Mouse (Mus musculus) thymus, postnatal 10 days (tissue): ENCODE results near the gene Cpb1.

ENCODE experiments used
- DNase-seq, 2 experiments: peaks; one replicate each; pipeline ENCODE4 v3.0.0; 2021; ENCODE audit warnings: low spot score in 2 of 2

The Cpb1 gene

DNA sequence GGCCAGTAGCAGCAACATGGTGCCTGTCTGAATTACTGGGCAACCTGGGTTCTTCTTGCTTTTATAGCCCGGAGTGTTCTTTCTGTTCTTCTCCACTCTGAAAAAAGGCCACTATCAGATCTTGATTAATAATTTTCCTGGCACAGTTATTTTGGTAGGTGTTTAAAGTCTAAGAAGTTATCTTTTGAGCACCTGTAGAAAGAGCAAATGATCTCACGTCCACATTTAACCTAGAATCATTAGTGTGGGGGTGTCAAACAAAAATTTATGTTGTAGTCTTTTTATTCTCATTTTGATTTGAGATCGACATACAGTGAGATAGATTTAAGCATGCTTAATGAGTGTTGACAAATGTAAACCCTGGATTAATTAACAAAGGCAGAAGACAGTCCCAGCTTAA, at the start of gene Cpb1:
Gene Cpb1, minus strand, starts transcription at position 101 of the 400 bp plus-strand sequence.
- no peak for DNase-seq

DNA sequence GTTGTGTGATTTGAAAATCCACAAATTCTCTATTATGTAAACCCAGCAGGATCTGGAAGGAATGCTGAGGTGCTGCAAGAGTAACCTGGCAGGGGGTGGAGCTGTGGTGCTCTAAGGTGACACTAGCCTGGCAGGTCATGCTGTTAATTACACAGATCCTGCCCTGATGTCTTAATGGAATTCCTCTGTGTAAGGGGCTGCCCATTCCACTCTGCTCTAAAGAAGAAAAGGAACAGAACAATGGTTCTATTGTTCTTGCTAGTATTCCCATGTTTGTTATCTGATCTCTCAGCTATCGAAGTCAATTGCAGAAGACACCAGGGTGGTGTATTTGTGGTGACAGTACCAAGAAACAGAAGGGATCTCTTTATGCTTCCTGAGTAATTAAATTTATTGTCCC, 41.7 kb upstream of the Cpb1 start:
- DNase-seq, result no peak

DNA sequence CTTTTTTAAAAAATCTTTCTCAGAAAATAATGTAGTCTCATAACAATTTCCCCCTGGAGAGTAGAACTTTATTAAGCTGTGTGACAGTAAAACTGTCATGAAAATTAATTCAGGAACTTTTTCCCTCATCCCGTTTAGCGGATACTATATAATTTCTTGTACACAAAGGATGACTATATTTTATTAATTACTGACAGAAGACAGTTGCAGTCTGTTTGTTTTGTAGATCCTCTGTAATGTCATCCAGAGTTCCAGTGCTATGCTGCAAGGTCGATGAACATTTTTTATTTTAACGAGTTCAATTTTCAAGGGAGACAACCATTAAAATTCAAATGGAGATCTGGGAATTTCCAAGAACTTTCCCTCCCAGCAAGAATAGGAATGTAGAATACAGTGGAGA, 33.6 kb upstream of the Cpb1 start:
- DNase-seq, result no peak

DNA sequence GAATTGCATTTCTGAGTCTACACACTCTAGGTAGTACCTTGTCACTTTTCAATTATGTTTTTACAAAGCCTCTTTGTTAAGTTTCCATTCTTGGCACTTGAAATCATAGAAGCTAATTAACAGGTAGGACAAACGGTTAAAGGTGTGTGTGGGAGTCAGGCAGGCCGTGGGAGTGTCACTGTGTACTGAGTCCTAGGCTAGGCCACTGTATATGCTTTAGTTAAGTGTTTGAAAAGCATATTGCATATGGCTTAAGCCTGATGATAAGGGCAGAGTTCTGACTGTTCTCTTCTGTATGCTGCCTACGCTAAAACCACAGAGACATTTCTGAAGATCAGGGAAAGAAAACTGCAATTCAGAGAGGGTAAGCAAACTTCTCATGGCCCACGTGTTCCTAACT, 31.7 kb upstream of the Cpb1 start:
- DNase-seq, result no peak

DNA sequence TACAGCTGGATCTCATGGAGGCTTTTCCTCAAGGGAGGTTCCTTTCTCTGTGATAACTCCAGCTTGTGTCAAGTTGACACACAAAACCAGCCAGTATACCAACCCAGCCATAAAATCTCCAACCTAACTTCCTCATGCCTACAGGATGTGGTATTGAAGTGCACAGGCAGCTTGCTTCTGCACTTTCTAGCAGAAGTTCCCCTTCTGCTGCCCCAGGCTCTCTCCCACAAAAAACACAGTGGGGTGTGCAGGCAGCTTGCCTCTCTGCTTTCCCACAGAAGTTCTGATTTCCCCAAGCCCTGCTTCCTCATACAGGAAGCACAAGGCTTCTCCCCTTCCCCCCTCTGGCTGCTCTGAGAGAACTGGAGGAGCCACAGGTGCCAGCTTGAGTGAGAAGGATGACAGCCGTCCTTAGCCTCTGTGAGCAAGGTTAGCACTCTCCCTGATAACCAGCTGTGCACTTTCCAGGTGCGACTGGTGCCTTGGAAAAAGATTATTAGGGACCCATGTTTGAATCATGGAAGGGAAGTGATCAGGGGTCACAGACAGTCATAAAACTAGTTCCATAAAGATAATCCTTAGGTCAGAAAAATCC, 29.3 kb upstream of the Cpb1 start:
- peak; percentile 3 to 4 for DNase-seq

DNA sequence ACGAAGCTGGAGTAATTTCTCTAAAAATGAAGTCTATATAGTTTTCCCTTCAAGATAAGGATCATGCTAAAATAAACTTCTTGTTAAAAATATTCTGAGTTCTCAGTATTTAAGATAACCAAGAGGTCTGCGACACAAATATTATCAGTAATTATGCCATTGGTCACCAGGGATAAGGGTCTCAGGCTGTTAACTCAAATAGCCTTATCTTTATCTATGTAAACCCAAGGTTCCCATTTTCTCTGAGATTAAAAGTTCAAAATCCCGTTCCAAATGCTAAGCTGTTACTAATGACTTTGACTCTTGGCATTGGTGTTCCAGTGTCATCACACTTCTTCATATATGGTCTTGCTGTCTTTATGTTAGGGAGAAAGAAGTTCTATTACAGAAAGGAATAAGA, 20.0 kb upstream of the Cpb1 start:
- no peak for DNase-seq

DNA sequence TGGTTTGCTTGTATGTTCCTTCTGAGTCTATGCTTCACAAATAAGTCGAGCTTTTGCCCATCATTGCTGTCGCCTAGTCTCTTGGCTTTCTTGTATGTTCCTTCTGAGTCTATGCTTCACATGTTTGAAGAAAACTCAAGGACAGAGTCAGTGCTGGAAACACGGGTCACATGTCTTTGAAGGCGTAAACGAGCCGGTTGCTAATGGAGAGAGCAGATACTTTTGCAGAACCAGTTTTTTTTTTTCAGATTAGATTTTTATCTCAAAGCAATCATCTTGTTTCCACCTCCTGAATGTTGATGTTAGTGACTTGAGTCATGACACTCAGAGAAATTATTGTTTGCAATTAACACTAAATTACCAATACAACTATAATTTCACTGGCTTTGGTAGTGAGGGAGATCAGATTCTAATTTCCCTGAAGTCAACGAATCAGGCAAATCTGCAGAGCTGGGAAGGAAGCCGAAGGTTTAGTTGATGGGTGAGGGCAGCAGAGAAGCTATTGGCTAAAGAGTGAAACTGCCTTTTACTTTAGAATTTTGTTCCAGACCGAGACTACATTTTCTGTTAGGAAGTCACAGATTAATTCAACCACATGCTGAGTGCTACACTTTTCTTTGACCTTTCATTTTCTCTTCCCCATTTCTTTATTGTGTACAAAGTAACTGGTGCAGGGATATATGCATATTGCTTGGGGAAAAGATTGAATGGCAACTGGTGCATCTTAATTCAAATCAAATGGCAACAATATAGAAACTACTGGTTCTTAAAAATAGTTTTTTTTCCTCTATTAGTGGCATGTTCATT, 19.2 kb upstream of the Cpb1 start:
- DNase-seq, result no peak

DNA sequence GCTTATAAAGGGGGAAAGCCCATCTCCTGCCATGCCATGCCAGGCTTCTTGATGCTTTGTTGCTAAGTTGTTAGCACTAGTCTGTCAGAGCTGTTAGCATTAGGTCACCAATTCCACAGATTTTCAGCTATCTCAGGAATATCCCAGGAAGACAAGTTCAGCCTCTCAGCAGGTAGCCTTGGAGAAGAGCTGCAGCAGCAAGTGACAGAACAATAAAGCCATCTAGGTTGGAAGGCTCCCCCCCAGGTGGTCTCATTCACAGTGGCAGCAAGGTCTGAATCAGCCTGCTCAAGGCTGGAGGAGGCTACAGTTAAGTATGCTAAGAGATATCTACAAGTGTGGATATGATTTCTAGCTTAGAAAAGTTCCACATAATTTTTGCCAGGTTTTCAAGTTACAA, 15.8 kb upstream of the Cpb1 start:
- DNase-seq, result no peak

DNA sequence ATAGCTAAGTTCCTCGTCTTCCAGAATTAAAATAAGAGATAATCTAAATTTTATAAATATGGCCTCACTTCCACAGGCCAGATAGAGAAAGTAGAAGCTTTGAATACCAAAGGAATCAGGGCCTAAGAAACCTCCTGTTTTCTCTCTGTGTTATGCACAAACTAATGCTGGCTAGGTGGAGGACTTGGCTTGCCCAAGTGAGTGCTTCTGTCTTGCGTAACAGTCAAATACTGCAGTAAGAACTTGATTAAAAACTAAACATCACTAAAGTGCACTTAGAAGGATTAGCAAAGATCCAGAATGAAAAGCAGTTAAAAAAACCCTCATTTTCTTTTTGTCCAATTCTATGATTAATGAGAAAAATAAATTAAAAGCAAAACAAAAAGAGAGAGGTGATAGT, 13.2 kb upstream of the Cpb1 start:
- no peak for DNase-seq

DNA sequence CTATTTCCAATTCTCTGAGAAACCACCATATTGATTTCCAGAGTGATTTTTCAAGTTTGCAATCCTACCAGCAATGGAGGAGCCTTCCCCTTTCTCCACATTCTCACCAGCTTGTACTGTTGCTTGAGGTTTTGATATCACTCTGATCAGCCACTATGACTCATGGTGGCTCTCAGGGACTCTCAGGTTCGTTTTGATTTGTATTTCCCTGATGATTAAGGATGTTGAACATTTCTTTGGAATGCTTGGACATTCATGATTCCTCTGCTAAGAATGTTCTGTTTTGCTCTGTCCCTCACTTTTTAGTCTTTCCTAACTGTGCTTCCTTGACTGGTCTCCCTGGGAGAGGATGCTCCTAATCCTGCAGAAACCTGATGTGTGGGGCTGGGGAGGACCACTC, 6.3 kb upstream of the Cpb1 start:
- DNase-seq, result no peak

DNA sequence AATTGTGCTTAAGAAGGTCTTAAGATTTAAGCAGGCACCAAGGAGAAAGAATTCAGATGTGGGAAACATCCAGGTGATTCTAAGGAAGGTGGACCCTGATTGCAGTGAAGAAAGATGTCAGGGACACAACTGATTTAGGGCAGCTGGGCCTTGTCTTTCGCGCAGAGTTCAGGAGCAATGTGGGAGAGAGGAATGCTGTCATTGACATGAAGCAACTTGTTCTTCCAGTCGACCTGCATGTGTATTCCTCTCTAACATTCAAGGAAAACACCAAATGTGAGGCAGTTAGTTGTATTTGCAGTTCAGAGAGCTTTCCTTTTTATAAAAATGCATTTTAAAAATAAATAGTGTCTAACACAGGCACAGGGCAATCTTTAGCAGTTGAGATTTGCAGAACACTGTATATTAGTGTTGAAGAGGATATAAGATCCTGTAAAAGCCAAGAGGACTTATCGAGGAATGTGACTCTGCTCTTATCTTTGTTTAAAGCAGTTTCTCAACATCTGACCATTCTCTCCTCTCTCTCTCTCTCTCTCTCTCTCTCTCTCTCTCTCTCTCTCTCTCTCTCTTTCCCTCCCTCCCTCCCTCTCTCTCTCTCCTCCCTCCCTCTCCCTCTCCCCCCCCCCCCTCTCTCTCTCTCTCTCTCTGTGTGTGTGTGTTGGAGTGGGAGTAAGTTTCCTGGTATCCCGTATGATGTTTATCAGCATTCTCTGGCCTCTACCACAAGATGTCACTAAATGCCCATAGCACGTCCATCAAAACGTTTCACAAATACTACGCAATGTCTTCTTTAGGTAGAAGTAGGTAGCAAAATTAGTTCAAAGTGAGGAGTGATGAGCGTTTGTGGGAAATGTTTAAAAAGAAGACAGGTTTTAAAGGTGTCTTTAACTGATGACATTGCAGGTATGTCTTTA, 20.7 kb downstream of the Cpb1 start:
- no peak for DNase-seq

DNA sequence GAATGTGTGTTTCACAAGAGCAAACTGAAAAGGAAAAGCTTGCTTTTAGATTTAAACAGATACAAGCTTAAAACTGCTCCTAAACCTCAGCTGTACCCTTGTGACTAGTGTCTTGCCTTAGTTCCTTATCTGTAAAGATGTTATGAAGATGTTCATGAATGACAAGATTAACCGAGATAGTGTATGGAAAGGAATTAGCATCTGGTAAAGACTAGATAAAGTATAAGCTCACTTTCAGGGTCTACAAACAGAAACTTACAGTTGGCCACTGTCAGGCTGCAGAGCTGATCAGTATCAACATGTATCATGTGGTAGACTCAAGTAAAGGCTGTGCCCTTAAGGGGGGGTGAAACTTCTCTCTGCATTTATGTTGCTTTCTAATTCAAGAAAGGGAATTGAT, 31.6 kb downstream of the Cpb1 start:
- DNase-seq, result no peak

DNA sequence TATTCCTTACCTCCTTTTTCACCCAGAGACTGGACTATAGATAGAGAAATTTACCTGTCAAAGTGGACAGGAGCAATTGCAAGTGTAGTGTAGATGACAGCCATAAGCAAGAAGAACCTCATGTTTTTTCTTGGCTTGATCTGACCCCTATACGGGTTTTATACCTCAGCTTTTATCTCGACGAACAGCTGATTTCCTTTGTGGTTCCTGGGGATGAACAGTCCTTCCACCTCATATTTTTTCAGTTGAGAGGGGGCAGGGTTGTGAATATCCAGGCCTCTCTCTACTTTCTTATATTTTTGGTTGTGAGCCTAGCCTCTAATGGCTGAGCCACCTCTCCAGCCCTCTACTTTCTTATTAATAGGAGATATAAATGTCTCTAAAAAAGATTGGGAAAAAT, 33.5 kb downstream of the Cpb1 start, which contains the start of gene Cpa3:
Gene Cpa3, minus strand, starts transcription at position 132 of the 400 bp plus-strand sequence.
- no peak for DNase-seq

DNA sequence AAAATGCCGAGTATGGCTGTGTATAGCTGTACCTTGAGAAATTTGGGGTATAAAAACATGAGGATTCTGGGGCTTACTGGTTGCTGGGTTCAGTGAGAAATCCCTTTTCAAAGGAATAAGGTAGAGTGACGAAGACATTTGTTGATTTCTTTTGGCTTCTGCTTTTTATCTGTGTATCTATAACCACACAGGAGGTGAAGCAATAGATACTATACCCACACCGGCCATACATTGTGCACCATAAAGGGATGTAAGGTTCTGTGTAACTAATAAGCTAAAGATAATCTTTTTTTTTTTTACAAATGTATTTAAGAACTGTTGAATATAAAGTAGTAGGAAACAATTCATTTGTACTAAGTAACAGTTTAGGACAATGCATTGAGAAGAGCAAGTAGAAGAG, 35.8 kb downstream of the Cpb1 start:
- DNase-seq, result no peak

DNA sequence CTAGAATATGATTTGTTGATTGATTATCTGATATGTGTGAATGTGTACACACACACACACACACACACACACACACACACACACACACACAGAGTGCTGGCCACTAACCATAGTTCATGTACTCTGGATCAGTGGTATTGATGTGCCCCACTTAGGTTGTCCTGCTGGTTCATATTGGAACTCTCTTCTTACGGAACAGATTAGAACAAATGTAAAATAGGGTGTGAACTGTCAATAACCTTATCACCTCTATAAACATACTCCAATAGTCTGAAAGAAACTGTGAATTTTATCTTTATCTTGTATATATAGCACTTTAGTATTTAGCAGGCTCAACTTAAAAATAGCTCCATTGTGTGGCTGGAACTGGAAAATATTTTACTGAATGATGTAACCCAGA, 38.6 kb downstream of the Cpb1 start:
- DNase-seq, result no peak

DNA sequence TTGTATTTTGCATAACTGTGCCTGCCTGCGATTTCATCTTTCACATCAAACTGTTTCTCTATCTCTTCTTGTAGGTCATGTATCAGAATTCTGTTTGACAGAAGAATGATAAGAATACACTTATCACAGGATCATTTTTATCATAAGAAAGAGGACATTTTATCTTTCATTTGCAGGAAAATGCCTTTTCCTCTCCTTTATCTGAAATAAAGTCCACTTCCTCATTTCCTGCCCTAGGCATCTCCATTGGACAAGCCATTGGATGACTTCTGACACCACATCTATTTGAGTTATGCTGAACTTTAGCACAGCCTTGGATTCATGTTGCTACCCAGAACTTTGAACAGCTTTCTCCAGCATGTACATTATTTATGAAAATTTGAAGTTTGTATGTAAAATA, 46.5 kb downstream of the Cpb1 start:
- DNase-seq, result no peak

DNA sequence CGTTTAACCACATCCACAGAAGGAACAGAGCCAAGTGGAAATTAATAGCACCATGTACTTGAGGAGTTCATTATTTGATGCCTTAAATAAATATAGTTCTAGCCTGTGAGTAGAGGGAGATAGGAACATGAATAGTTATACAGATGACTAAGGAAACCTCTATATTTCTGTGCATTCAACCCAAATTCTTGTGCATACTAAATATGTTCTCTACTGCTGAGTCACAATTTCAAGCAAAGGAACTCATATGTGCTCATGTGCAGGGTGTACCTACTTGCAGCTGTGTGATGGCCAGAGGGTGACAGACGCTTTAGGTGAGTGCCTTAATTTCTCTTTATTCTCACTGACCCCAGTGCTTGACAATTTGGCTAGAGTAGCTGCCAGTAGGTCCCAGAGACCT, 50.1 kb downstream of the Cpb1 start:
- DNase-seq, result no peak

DNA sequence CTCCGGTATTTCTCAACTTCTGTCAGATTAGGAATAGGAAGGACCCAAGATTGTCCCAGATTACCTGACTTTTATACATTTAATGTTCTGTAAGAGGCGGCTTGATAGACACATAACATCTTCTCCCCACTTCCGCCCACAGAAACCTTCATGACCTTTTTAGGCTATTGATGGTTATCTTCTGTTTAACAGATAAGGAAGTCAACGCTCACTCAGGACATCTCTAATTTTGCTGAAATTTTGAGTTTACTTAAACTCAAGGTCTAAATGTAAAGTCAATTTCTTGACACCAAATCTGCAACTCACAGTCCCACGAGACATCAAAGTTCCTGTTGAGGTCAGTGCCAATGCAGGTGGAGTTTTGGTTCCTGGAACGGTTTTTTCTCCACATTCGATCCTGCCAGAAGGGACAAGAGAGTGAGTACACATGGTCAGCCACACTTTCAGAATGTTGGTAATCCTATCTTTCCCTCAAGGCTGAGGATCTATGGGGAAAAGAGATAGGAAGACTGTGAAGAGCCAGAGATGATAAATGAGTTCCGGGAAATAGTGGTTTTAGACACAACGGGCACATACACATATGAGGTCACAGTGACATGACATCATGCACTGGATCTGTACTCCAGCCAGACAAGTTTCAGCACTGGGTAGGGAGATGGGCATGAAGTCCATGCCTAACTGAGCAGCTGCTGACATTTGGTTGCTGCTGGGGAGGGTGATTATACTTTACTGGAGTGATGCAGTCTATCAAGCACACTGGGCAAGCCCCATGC, 52.4 kb downstream of the Cpb1 start:
- DNase-seq, result no peak

DNA sequence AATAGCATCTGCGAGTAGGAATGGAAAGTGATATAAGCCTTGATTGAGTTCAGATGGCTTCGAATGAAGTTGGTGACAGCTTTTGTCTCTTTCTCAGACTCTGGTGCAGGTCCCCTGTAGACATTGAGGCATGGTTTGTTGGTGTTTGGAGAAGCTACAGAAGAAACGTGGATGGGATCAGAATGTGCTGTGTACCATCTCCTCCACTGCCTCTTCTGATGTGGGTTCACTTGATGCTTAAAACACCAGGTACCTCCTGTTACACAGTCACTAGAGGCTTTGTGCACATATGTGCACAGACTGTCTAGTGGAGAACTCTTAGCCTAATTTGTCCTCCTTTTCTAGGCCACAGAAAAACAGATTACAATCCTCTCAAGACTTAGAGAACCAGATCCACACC, 53.4 kb downstream of the Cpb1 start:
- no peak for DNase-seq

DNA sequence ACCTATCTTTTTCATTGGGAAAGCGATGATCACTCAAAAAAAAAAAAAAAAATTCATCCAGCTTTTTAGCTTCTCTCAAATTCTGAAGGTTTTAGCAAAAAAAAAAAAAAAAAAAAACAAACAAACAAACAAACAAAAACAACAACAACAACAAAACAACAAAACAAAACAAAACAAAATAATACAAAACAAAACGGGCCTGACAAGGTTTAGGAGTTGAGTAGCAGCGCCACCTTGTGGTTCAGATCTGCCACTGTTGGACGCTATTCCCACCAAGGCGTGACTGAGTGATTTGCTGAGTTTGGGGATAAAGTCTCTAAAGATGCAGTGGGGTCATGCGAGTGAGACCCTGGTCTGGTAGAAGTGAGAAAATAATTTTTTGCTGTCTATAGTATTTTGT, 76.7 kb downstream of the Cpb1 start:
- peak; percentile 12 to 62 for DNase-seq
